Mouse (Mus musculus) testis, adult 2 months (tissue): ENCODE data around the gene Pcsk5. TPM values are rescaled to one million over a fixed set of nuclear protein-coding genes. Genes with fewer than 3 reads are reported as not detected.

ENCODE experiments used
- H3K27ac ChIP-seq: fragments of 200-500 bp; 2 replicates; pipeline ENCODE4 v1.5.1; 2012; ENCODE audit warnings: low read depth, low read length; ENCODE audit not compliant: control insufficient read depth, insufficient read depth
- H3K27me3 ChIP-seq: fragments of 200-500 bp; 2 replicates; pipeline ENCODE4 v1.6.1; 2012; ENCODE audit warnings: mild to moderate bottlenecking, low read length, moderate library complexity; ENCODE audit not compliant: control insufficient read depth, insufficient read depth
- H3K36me3 ChIP-seq: fragments of 200-500 bp; 2 replicates; pipeline ENCODE4 v1.6.1; 2012; ENCODE audit warnings: mild to moderate bottlenecking, low read length; ENCODE audit not compliant: control insufficient read depth, insufficient read depth
- H3K4me1 ChIP-seq: fragments of 200-500 bp; 2 replicates; pipeline ENCODE4 v1.6.1; 2012; ENCODE audit warnings: low read length; ENCODE audit not compliant: control insufficient read depth, insufficient read depth
- H3K4me3 ChIP-seq: fragments of 200-500 bp; 2 replicates; pipeline ENCODE4 v1.5.1; 2012; ENCODE audit warnings: low read depth, mild to moderate bottlenecking, low read length, moderate library complexity, mixed read lengths; ENCODE audit not compliant: control insufficient read depth
- CTCF ChIP-seq: fragments of 200-500 bp; IDR thresholded peaks from 2 replicates; pipeline ENCODE4 v1.5.1; 2012; ENCODE audit warnings: low read depth, mild to moderate bottlenecking, inconsistent platforms, low read length, moderate library complexity; ENCODE audit not compliant: control insufficient read depth, insufficient read depth, insufficient replicate concordance
- POLR2A ChIP-seq: fragments of 200-500 bp; IDR thresholded peaks from 2 replicates; pipeline ENCODE4 v1.6.1; 2012; ENCODE audit warnings: low read depth, mild to moderate bottlenecking, inconsistent platforms, low read length, moderate library complexity; ENCODE audit not compliant: control insufficient read depth
- polyA plus RNA-seq: library from polyadenylated mRNA; depleted of rRNA; stranded (reverse); fragments of >200 nt; gene quantifications from 2 replicates; pipeline ENCODE4 v1.2.3, GENCODE M21; 2012

The Pcsk5 gene
- polyA plus RNA-seq, 1 experiment: 0.81 TPM

GRCm38 (mm10) chr19:17471861-17472260, 365.6 kb downstream of the Pcsk5 start:
- H3K27me3 ChIP-seq: no peaks in the 10 kb centered on the region
- H3K27ac ChIP-seq: no peak overlapping the region
- no peaks in the 10 kb centered on the region for H3K36me3 ChIP-seq
- H3K4me1 ChIP-seq: no peaks in the 10 kb centered on the region
- no peak for TF ChIP-seq CTCF
- no peak for TF ChIP-seq POLR2A
- no peak overlapping the region for H3K4me3 ChIP-seq

- TF ChIP-seq CTCF: no peak
- TF ChIP-seq POLR2A: no peak
- Histone ChIP-seq H3K27ac (no peak overlapping the region), H3K4me1 (no peaks in the 10 kb centered on the region), H3K4me3 (no peak overlapping the region), H3K36me3 (no peaks in the 10 kb centered on the region), H3K27me3 (no peaks in the 10 kb centered on the region)
Measured at GRCm38 (mm10) chr19:17471196-17471595, 366.2 kb downstream of the Pcsk5 start.

GRCm38 (mm10) chr19:17467556-17468211, 369.7 kb downstream of the Pcsk5 start:
- no peak for TF ChIP-seq CTCF
- no peak for TF ChIP-seq POLR2A

GRCm38 (mm10) chr19:17452001-17452400, 385.4 kb downstream of the Pcsk5 start:
- H3K27ac ChIP-seq: no peak overlapping the region
- no peak overlapping the region for H3K4me3 ChIP-seq
- no peaks in the 10 kb centered on the region for H3K4me1 ChIP-seq
- no peak for TF ChIP-seq POLR2A
- no peak for TF ChIP-seq CTCF
- no peaks in the 10 kb centered on the region for H3K36me3 ChIP-seq
- no peaks in the 10 kb centered on the region for H3K27me3 ChIP-seq

More at GRCm38 (mm10) chr19:17467556-17468211, 369.7 kb downstream of the Pcsk5 start:
- Histone ChIP-seq H3K4me1 (no peaks in the 10 kb centered on the region), H3K36me3 (no peaks in the 10 kb centered on the region), H3K27ac (no peak overlapping the region), H3K27me3 (no peaks in the 10 kb centered on the region), H3K4me3 (no peak overlapping the region)

- Histone ChIP-seq H3K4me1 (no peaks in the 10 kb centered on the region), H3K36me3 (no peaks in the 10 kb centered on the region)
- TF ChIP-seq CTCF (no peak), POLR2A (no peak)
Measured at GRCm38 (mm10) chr19:17443581-17443980, 393.9 kb downstream of the Pcsk5 start.

GRCm38 (mm10) chr19:17439476-17440189, 397.8 kb downstream of the Pcsk5 start:
- H3K27me3 ChIP-seq: no peaks in the 10 kb centered on the region
- no peak for TF ChIP-seq POLR2A
- H3K4me1 ChIP-seq: 0 out of 2 replicates have a peak, but pooled peaks cover 2% of the 10 kb centered on the region
- H3K36me3 ChIP-seq: no peaks in the 10 kb centered on the region
- H3K27ac ChIP-seq: no peak overlapping the region
- no peak overlapping the region for H3K4me3 ChIP-seq

More at GRCm38 (mm10) chr19:17443581-17443980, 393.9 kb downstream of the Pcsk5 start:
- no peak overlapping the region for H3K4me3 ChIP-seq
- no peak overlapping the region for H3K27ac ChIP-seq
- H3K27me3 ChIP-seq: no peaks in the 10 kb centered on the region

- no peak overlapping the region for H3K27ac ChIP-seq
- H3K4me1 ChIP-seq: peaks cover 7% of the 10 kb centered on the region
- no peaks in the 10 kb centered on the region for H3K36me3 ChIP-seq
- no peak overlapping the region for H3K4me3 ChIP-seq
- H3K27me3 ChIP-seq: no peaks in the 10 kb centered on the region
- TF ChIP-seq POLR2A: no peak
Measured at GRCm38 (mm10) chr19:17436651-17437050, 400.8 kb downstream of the Pcsk5 start.

- TF ChIP-seq POLR2A (no peak), CTCF (no peak)
- Histone ChIP-seq H3K4me1 (peaks cover 3% of the 10 kb centered on the region), H3K27me3 (no peaks in the 10 kb centered on the region)
Measured at GRCm38 (mm10) chr19:17428561-17428914, 408.9 kb downstream of the Pcsk5 start.

More at GRCm38 (mm10) chr19:17428561-17428914, 408.9 kb downstream of the Pcsk5 start:
- H3K4me3 ChIP-seq: no peak overlapping the region
- no peaks in the 10 kb centered on the region for H3K36me3 ChIP-seq
- H3K27ac ChIP-seq: no peak overlapping the region
